Mouse (Mus musculus) CH12.LX (cell line): ENCODE measurements around the gene Tex36. TPM values are rescaled to one million over a fixed set of nuclear protein-coding genes. Genes with fewer than 3 reads are reported as not detected.

Experiments used
- DNase-seq: peaks from one replicate; pipeline ENCODE4 v3.0.0-alpha.2; 2013; ENCODE audit errors: extremely low read depth
- H3K27ac ChIP-seq: 2 replicates; pipeline ENCODE4 v1.5.1; 2012; ENCODE audit warnings: low read depth, mild to moderate bottlenecking, control low read depth, moderate library complexity; ENCODE audit not compliant: insufficient read depth
- H3K27me3 ChIP-seq: replicated peaks from 2 replicates; pipeline ENCODE3; 2012; ENCODE audit warnings: inconsistent platforms
- H3K36me3 ChIP-seq, 2 experiments: replicated peaks in 1 of 2; 2 replicates each; pipeline versions ENCODE3 to v1.6.1; 2012; ENCODE audit warnings: inconsistent platforms in 1 of 2, low read length in 1 of 2, mild to moderate bottlenecking in 1 of 2, mixed read lengths in 1 of 2, moderate library complexity in 1 of 2; ENCODE audit not compliant: control insufficient read depth in 1 of 2, insufficient read depth in 1 of 2
- H3K4me1 ChIP-seq, 2 experiments: 2 replicates each; pipeline ENCODE4 v1.6.1; 2012; ENCODE audit warnings: inconsistent platforms in 1 of 2, moderate library complexity in 1 of 2; ENCODE audit not compliant: insufficient read depth in 2 of 2, control insufficient read depth in 1 of 2
- H3K4me2 ChIP-seq: 2 replicates; pipeline ENCODE4 v1.6.1; 2012; ENCODE audit warnings: low read depth, mild to moderate bottlenecking, control low read depth; ENCODE audit not compliant: poor library complexity, insufficient read depth, severe bottlenecking
- H3K4me3 ChIP-seq, 3 experiments: fragments of 150-350 bp in 1 of 3; sonication (generic) in 1 of 3; replicated peaks in 1 of 3; 2 replicates each; pipeline versions ENCODE3 to v1.5.1; 2011 to 2012; ENCODE audit warnings: low read depth in 2 of 3, low read length in 2 of 3, mild to moderate bottlenecking in 2 of 3, moderate library complexity in 2 of 3, control low read depth in 1 of 3, improper control_type of control experiment in 1 of 3, inconsistent platforms in 1 of 3, mixed read lengths in 1 of 3; ENCODE audit not compliant: poor library complexity in 1 of 3
- H3K79me2 ChIP-seq: replicated peaks from 2 replicates; pipeline ENCODE4 v1.6.1; 2012; ENCODE audit warnings: mild to moderate bottlenecking, moderate library complexity; ENCODE audit not compliant: control insufficient read depth, poor library complexity, insufficient read depth, severe bottlenecking; ENCODE audit errors: extremely low read depth
- H3K9ac ChIP-seq: 2 replicates; pipeline ENCODE4 v1.6.1; 2012; ENCODE audit warnings: low read depth, mild to moderate bottlenecking, control low read depth, moderate library complexity; ENCODE audit not compliant: insufficient read depth
- H3K9me3 ChIP-seq: replicated peaks from 2 replicates; pipeline ENCODE3; 2012; ENCODE audit warnings: low read length, inconsistent platforms, mixed read lengths
- BHLHE40 ChIP-seq: IDR thresholded peaks from 2 replicates; pipeline ENCODE4 v1.6.1; 2011; ENCODE audit warnings: mild to moderate bottlenecking, low read depth, low read length, improper control_type of control experiment
- CHD2 ChIP-seq: IDR thresholded peaks from 2 replicates; pipeline ENCODE4 v1.6.1; 2011; ENCODE audit warnings: low read length, improper control_type of control experiment
- CTCF ChIP-seq, 2 experiments: IDR thresholded peaks in 1 of 2; conservative IDR thresholded peaks in 1 of 2; 2 replicates each; pipeline ENCODE4 v1.5.1; 2011 to 2012; ENCODE audit warnings: low read depth in 2 of 2, low read length in 2 of 2, improper control_type of control experiment in 1 of 2, inconsistent platforms in 1 of 2, mild to moderate bottlenecking in 1 of 2, moderate library complexity in 1 of 2
- MEF2A ChIP-seq: IDR thresholded peaks from 2 replicates; pipeline ENCODE4 v1.6.1; 2014; ENCODE audit warnings: low read depth, mild to moderate bottlenecking, inconsistent platforms, low read length, improper control_type of control experiment, borderline replicate concordance
- MXI1 ChIP-seq: IDR thresholded peaks from 2 replicates; pipeline ENCODE4 v1.6.1; 2011; ENCODE audit warnings: mild to moderate bottlenecking, low read depth, low read length, improper control_type of control experiment
- POLR2A ChIP-seq: IDR thresholded peaks from 2 replicates; pipeline ENCODE4 v1.6.1; 2011; ENCODE audit warnings: low read depth, mild to moderate bottlenecking, improper control_type of control experiment, low read length
- POLR2AphosphoS2 ChIP-seq: IDR thresholded peaks from 2 replicates; pipeline ENCODE4 v1.6.1; 2011; ENCODE audit warnings: low read depth, low read length, improper control_type of control experiment
- RAD21 ChIP-seq: IDR thresholded peaks from 2 replicates; pipeline ENCODE4 v1.6.1; 2011; ENCODE audit warnings: low read depth, mild to moderate bottlenecking, low read length, improper control_type of control experiment, moderate library complexity
- ZKSCAN1 ChIP-seq: IDR thresholded peaks from 2 replicates; pipeline ENCODE4 v1.6.1; 2012; ENCODE audit warnings: low read depth, inconsistent platforms, low read length, improper control_type of control experiment, borderline replicate concordance
- ZNF384 ChIP-seq: IDR thresholded peaks from 2 replicates; pipeline ENCODE4 v1.6.1; 2012; ENCODE audit warnings: low read depth, low read length, improper control_type of control experiment, inconsistent platforms
- dilution Hi-C: fragments of 300-500 bp; cut with MboI; formaldehyde crosslinking; loops from 2 replicates; pipeline ENCODE4 v1.14.3; 2020; ENCODE audit warnings: low sequenced_read_pairs; ENCODE audit not compliant: extremely low pct_unique_long_range_greater_than_20kb, extremely low pct_ligation_motif_present
- in situ Hi-C: fragments of 300-500 bp; cut with MboI; formaldehyde crosslinking; loops from 3 replicates; pipeline ENCODE4 v1.14.3; 2019; ENCODE audit warnings: low sequenced_read_pairs, low pct_ligation_motif_present, low pct_unique_long_range_greater_than_20kb, mixed read lengths
- polyA plus RNA-seq: library from polyadenylated mRNA; unstranded; fragments of >175 nt; gene quantifications from 2 replicates; pipeline ENCODE4 v1.2.1, GENCODE M21; 2012; ENCODE audit warnings: low read depth; ENCODE audit not compliant: insufficient read length
- total RNA-seq, 2 experiments: library from RNA; depleted of rRNA; stranded (reverse); fragments of 300-350 nt in 1 of 2; fragments of >200 nt in 1 of 2; gene quantifications; 2 replicates each; pipeline ENCODE4 v1.2.3; 2012 to 2014

Tex36 gene
- total RNA-seq (2012; rRNA removed) (not detected in 2 replicates), total RNA-seq (2014; rRNA removed) (not detected in 2 replicates), polyA plus RNA-seq (not detected in 2 replicates)

DNA sequence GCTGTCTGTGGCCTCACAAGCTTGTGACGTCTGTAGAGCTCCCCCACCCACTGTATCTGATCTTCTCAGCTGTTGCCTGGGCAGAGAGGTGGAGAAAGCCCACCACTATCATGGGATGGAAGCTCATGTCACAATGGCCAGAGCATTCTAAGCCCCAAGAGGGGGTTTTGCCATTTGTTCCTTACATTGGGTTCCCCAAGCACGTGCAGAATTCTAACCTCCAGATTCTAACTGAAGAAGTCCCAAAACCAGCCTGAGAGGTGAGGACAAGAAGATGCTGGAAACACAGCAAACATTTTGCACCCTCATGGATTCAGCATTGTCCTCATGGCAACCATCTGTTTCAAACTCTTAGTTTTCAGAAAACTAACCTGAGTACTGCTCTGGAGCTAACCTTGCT, at the start of gene Tex36:
Gene Tex36 (minus strand): TSS at position 101 of the 400 bp plus-strand sequence.
- H3K4me2 ChIP-seq = no peak within 1 kb of the TSS
- TF ChIP-seq MEF2A (no peak), MXI1 (no peak), ZKSCAN1 (no peak), ZNF384 (no peak)
- dilution Hi-C loops = no loop called here
- H3K9ac ChIP-seq = no peak within 1 kb of the TSS
- no peak within 1 kb of the TSS for H3K4me3 ChIP-seq
- H3K79me2 ChIP-seq = no peaks in the 10 kb centered on the region
- no peaks in the 10 kb centered on the region for H3K36me3 ChIP-seq
- DNase-seq = no peak
- no peaks in the 10 kb centered on the region for H3K9me3 ChIP-seq
- H3K27me3 ChIP-seq = peaks cover 49% of the 10 kb centered on the region
- in situ Hi-C loops = loop anchor here (25.0 kb wide), 1 partner anchor 565 kb away; no protein-coding TSS in a partner anchor
- no peak within 1 kb of the TSS for H3K27ac ChIP-seq
- H3K4me1 ChIP-seq = peaks cover 0 to 10% of the 10 kb centered on the region in 2 experiments; a peak in 2 of 4 replicates

- Histone ChIP-seq H3K4me1 (no peaks in the 10 kb centered on the region), H3K9me3 (no peaks in the 10 kb centered on the region), H3K36me3 (peaks cover 66 to 94% of the 10 kb centered on the region in 2 experiments), H3K4me3 (no peak overlapping the region), H3K79me2 (no peaks in the 10 kb centered on the region; the same call in 1 of the 2 replicates), H3K9ac (no peak overlapping the region), H3K27me3 (no peaks in the 10 kb centered on the region), H3K27ac (no peak overlapping the region), H3K4me2 (no peak overlapping the region)
- TF ChIP-seq MEF2A (no peak), CHD2 (no peak), POLR2A (no peak), POLR2AphosphoS2 (no peak), CTCF (conservative IDR thresholded peaks at IDR 0.05 in 1 of 2, IDR thresholded peaks at IDR 0.05 in 1 of 2; ENCODE audit: low read depth in 2 of 2, low read length in 2 of 2) (no peak), RAD21 (no peak)
- in situ Hi-C loops (no loop called here), dilution Hi-C loops (no loop called here)
- DNase-seq = no peak
Observed at GRCm38 (mm10) chr7:133645716-133646115, 43.8 kb upstream of the Tex36 start.

GRCm38 (mm10) chr7:133638821-133639220, 36.9 kb upstream of the Tex36 start:
- Histone ChIP-seq H3K36me3 (peaks cover 30 to 44% of the 10 kb centered on the region in 2 experiments), H3K27ac (no peak overlapping the region), H3K4me2 (peak overlapping the region; percentile 42; the same call in 1 of the 2 replicates), H3K9ac (peak overlapping the region; percentile 76), H3K27me3 (peaks cover 8% of the 10 kb centered on the region), H3K4me3 (peak overlapping the region in 2 of 3 experiments; percentile 64 to 92), H3K79me2 (peaks cover 19% of the 10 kb centered on the region), H3K9me3 (no peaks in the 10 kb centered on the region), H3K4me1 (peaks cover 0 to 12% of the 10 kb centered on the region in 2 experiments; a peak in 2 of 4 replicates)
- no peak for TF ChIP-seq BHLHE40
- 0 out of 2 replicates have a peak, but pooled peaks have one; percentile 5 for TF ChIP-seq MXI1
- no peak for DNase-seq
- in situ Hi-C loops (no loop called here), dilution Hi-C loops (no loop called here)
